Mouse (Mus musculus) monocyte, adult 5-6 weeks (primary cell): ENCODE measurements around the gene Klhdc4. TPM values are rescaled to one million over a fixed set of nuclear protein-coding genes. Genes with fewer than 3 reads are reported as not detected.

Experiments used
- ATAC-seq: fragments of 153-309, 156-312 bp; replicated peaks from 2 replicates; pipeline ENCODE4 v1.8.0; 2017; ENCODE audit warnings: mild to moderate bottlenecking; ENCODE audit not compliant: low TSS enrichment, insufficient number of reproducible peaks, severe bottlenecking, poor library complexity, low FRiP score
- total RNA-seq: library from RNA; stranded (forward); fragments of 200-1000, 200-491, 200-594 nt; gene quantifications from 3 replicates; pipeline ENCODE4 v1.2.3, GENCODE M21; 2017

Gene Klhdc4
- total RNA-seq, result 32.3 to 53.1 TPM (median 45.2 TPM) in 3 replicates

DNA sequence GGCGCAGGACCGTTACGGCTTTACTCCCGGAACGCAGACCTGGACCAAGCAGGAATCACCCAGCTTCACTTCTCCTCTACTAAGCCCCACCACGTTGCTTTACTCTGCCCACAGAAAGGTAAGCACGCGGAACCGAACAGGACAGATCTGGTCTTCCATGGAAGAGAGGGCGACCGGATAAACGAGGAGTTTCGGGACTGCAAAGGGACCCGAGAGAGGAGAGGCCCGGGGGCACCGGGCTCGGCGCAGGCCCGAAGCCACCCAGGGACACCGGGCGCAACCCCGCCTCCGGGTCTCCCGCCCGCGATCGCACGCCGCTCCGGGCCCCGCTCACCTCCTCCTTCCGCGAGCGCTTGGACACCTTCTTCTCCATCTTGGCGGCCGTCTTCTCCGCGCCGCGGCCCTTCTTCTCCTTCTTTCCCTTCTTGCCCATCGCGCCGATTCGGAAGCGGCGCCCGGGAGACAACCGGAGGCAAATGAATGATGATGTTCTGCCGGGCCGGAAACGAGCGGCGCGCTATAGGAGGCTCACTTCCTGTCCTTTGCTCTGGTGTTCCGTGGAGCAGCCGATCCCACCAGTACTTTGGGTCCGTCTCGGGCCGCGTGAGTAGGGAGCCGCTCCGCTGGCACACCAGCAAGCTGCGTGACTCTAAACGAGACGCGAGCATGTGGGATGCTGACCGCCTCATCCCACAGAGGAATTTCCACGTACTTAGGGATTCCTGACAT is at the start of gene Klhdc4:
TSS of gene Klhdc4 (minus strand) at position 522 of the 729 bp plus-strand sequence.
- ATAC-seq, result peak; percentile 100

DNA sequence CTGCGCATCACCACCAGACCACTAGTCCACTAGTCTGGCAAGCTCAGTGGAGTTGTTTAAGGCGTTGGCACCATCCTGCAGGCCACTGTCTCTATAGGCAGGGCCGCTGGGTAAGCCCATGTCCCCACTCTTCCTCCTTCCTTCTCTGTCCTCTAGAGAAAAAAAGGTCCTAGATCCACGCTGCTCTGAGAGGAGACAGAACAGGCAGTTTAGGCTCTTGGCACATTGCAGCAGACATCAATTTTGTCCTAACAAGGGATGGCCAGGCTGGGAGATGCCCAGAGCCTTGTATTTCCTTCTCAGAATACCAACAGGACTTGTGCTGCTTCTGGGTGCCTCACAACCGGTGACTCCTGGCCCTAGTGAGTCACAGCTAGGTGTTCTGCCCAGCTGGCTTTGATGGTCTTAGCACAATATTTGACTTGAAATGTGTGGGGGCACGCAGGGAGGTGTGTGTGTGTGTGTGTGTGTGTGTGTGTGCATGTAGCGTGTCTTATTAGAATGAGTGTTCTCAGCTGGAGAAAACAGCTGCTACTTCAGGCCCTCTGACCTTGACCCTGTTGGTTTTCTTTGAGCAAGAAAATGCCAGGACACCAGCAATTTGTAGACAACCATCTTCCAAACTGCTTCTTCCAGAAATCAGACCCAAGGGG is 48.6 kb upstream of the Klhdc4 start:
- no peak for ATAC-seq

DNA sequence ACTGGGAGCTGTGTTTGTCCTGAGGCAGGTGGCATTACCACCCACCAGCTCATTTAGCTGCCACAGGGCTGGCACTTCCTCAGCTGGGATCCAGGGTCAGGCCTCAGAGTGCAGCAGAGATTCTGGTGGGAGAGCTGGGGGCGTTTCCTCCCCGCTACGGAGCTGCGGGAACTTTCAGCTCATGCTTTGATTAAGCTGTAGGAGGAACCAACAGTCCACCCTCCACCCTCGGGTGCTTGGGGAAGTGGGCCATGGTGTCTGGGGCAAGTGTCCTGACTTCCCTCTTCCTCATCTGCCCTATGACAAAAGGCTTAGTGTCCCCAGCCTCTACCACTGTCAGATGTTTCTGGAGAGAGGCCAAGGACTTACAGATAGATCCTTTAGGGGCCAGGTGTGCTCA is 47.8 kb upstream of the Klhdc4 start:
- peak; percentile 88 for ATAC-seq

DNA sequence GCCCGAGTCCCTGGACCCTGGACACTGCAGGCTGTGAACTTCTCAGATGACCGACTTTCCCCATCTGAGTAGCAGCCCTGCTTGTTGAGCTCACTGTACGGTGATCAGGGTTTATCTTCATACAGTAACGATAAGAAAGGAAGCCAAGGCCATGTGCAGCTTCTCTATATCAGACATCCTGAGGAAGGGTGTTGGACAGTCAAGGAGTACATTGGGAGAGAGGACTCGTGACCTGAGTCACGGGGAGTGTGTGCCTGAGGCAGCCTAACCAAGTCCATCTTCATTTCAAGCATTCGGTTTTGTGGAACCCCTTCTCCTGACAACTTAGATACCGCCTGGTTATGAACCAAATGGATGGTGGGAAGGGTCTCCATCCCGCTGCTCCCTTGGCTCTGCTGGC is 46.1 kb upstream of the Klhdc4 start:
- ATAC-seq, result no peak

DNA sequence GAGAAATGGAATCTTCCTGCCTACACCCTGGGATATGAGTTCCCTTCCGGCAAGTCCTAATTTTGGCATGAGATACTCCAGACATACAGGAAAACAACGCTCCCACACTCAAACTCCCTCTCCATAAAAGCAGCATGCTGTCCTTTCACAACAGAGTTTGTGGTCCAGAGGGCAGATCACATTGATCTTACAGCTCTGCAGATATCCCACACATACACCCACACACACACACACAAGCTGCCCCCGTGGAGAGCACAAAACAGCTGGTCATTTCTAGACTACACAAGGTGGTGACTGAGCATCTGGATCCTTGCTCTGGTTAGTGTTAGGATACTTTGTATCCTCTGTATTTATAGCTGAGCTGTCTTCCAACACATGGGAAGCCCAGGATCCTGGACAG is 45.7 kb upstream of the Klhdc4 start:
- ATAC-seq, result no peak

DNA sequence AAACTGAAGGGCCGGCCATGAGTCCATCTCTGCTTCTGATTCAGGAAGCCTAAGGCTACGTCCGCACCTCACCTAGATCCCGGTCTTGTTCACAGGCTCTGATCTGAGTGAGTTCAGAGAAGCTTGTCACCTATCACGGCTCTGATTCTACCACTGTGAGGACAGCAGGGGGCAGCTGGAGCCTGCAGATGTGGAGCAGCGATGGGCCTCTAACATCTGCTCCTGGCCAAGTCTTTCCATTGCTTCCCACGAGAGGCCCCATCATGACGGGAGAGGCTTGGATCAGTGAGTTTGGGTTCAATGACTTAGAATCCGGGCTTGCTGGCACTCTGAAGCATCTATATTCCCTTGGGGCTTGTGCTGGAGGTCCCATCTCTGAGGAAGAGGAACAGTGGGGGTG is 44.7 kb upstream of the Klhdc4 start:
- no peak for ATAC-seq

DNA sequence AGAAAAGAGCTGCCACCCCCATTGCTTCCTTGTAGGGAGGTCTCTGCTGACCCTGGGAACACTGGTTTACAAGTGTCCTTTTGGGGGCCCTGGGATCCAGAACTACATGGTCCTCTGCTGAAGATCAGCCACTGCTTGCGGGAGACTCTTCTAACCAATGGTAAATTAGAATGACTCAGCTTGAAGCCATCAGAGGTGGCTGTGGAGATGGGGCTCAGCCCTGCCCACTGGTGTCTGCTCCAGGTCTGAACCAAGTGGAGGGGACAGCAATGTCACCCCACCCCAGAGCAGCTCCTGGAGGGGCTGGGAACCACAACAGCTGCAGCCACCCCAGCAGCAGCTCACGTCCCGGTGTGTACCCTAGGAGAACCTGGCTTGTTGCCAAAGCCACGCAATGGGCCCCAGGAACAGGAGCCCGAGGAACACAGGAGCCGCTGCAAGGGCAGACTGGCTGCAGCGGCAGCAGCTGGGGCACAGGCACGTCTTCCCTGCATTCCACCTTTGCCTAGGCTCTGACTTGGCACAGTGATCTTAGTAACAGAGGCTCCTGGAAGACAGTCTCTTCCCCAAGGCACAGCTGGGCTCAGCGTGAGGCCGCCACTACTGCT is 42.6 kb upstream of the Klhdc4 start:
- no peak for ATAC-seq

DNA sequence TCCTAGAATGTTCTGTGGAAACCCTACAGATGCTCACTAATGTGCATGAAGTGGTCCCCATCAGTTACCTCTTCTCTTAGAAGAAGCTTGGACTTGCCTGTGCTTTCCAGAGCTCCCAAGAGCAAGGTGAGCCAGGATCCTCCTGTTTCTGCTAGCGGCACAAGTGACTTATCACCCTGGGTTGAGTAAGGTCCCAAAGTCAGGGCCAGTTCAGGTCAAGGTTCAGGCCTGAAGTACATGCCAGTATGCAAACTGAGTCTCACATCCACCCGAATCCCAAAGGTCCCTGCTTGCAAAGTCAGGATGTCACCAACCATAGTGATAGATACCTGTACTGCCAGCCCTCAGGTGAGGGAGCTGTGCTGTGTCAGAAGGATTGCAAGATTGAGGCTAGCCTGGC is 40.8 kb upstream of the Klhdc4 start:
- ATAC-seq, result no peak

DNA sequence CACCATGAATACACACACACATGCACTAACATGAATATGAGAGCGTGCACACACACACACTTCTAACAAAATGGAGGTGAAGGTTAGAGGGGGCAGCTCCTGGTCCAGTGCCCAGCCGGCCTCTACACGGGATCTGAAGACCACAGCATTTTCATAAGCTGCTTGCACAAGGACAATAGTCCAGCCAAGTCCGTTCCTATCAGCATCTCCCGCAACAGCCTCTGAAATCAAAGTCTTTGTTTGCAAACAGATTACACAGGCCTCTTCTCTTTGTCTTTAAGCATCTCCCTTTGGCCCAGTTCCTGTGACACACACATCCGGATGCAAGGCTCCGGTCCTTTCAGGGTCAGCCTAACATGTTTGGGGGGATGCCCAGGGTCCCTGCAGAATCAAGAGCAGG is 39.5 kb upstream of the Klhdc4 start:
- ATAC-seq, result no peak

DNA sequence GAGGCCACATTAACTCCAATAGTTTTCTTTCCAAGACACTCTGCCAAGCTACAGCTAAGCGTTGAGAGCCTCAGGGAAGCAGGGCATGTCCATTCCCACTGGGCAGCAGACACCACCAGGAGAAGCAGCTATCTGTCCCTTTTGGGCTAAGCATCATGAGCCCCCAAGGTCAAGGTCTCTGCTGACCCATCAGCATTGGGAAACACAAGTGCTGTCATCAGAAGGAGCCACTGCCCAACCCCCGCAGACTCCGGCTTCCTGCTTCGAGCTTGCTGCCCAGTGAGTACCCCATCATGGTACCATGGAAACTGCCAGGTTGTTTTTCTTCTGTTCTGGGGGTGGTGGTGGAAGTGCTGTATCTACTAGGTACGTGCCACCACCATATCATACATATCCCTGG is 38.8 kb upstream of the Klhdc4 start:
- ATAC-seq, result no peak

DNA sequence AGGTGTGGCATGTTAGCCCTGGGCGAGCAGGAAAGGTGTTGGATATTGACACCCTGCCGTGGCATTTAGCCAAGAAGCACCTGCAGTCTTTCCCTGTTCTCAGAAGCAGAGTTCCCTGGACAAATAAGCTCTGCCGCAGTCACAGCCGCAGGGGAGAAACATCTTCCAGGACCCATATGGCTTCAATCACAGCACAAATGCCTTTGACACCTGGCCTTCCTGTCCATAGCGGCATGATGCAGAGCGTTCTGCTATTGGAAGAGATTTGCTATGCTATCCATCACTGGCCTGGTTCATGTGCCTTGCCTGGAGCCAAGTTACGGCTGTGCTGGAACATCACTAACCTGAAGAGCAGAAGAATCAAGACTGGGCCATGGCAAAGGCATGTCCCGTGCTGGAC is 36.0 kb upstream of the Klhdc4 start:
- ATAC-seq, result no peak

DNA sequence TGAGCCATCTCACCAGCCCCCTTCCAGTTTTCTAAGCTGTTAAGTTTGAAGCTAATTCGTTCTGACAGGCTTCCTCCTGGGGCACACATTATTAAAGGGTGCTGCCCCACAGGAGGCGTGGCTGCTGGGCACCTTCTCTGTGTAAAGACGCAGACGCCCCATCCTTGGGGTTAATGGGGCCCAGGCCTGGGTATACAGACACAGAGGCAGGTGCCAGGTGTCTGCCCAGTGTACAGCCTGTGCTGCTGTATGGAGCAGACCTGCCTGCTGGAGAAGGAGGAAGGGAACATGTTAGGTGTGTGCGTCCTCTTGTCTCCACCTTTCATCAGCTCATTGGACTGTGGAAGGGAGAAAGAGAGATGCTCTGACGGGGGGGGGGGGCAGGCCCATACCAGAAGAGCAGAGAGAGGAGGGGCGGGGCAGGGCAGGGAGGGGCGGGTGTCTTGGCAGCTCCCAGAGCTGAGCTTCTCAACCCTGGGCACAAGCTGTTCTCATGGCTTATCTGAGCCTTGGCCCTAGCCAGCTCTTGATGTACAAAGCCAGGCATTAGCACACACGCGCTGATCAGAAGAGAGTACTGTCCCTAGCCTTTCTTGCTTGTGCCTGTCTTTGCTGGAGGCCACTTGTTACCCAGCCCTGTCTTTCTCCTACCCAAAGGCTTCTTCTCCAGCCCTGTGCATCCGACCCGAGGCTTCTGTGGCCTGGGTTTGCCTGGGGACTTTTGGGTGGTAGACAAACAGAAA is 32.6 kb upstream of the Klhdc4 start:
- ATAC-seq, result no peak

DNA sequence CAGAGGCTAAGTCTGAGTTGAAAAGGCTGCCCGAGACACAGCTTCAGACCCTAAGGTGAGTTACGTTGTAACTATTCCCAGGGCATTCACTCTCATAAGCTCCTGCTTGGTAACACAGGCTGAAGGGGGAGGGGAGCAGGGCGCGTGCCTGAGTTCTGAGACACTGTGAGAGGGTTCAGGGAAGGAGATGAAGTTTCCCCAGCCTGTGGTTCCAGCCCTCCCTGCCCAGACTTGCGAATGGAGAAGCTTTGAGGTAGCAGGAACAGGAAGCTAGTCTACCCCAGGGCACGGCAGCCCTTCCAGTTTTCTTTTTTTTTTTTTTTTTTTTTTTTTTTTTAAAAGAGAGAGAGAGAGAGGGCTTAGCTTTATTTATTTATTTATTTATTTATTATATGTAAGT is 31.9 kb upstream of the Klhdc4 start:
- 0 out of 2 replicates have a peak, but pooled peaks have one; percentile 66 for ATAC-seq

DNA sequence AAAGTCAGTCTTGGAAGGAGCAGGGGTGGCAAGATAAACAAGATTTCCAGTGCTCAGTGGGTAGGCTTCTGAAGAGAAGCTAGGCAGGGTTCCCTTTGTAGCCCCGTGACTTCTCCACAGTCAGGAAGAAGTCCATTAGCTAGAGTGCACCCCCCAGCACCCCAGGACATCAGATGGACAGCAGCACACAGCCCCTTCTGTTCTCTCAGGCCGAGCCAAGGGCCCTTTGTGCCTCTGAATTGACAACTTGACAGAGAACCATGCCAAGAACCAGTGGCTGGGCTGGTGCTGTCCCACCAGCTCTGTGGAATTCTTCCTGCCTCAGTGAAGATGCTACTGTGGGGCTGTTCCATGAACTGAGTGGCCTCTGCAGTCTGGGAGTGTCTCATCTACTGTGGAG is 28.4 kb upstream of the Klhdc4 start:
- no peak for ATAC-seq

DNA sequence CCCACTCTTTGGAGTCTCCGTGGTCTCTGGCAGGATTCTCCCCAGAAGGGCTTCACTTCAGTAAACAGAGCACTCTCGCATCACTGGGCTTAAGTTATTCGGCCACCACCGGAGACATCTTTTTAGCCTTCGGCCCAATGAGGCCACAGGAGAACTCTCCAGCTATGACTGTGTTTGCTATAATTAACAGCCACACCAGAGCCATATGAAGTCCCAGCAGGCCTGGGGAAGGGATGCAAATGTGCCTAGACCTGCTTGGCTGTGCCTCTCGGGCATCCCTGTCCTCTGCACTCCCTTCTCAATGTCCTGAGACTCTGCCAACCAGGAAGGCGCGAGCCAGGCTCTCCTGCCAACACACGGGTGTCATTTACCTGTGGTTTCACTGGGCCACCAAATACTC is 28.0 kb upstream of the Klhdc4 start:
- no peak for ATAC-seq

DNA sequence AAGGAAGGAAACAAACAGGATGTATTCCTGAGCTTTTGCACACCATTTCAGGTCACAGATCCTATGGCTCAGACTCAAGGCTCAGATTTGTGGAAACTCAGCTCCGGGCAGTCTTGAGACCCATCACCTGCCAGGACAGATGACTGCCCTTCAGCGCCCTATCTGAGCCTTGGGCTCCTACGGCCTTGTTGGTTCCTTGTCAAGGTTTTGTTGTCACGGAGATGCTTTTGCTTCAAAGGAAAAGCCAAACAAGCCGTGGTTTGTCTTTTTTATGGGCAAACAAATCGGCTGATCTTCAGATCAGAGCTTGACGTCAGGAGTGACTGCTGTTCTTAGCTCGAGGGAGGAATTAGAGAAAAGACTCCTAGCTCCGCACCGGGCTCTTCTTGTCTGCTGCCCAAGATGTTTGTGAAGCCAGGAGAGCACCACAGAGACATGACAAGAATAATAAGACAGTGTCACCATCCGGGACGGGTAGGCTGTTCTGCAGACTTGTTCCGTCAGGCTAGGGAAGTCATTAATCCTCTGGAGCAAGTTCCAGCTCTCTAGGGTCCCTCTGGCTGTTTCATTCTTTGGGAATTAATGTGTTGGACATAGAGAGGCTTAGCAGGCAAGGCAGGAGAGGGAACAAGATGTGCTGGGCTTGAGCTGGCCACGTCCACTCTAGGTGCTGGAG is 26.8 kb upstream of the Klhdc4 start:
- ATAC-seq, result no peak

DNA sequence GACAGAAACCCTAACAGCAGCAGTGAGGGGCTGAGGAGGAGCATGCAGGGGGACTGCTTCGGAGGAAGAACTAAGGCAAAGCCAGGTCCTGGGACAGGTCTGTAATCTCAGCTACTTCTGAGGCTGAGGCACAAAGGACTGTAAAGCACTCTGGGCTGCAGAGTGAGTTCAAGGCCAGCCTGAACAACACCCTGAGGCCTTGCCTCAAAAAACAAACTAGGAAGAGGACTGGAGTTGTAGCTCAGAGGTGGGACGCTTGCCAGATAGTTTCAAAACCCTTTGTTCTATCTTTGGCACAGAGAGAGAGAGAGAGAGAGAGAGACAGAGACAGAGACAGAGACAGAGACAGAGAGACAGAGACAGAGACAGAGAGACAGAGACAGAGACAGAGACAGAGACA is 24.2 kb upstream of the Klhdc4 start:
- ATAC-seq, result no peak

DNA sequence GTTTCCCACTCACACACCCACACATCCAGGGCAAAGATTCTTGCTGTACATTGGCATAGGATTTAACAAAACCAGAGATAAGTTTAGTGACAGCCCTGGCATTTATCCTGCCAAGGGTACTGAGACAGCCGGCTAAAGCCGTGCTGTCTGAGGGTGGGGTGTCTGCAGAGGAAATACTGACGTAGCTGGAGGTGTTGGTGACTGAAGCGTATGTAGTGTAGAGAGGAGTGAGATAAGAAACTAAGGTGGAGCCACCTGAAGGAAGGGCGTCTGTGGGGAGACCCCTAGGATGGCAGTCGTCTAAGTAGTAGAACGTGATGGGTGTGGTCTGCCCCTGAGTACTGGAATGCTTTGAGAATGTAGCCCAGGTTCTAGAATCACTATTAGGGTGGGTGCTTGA is 23.1 kb upstream of the Klhdc4 start:
- no peak for ATAC-seq

DNA sequence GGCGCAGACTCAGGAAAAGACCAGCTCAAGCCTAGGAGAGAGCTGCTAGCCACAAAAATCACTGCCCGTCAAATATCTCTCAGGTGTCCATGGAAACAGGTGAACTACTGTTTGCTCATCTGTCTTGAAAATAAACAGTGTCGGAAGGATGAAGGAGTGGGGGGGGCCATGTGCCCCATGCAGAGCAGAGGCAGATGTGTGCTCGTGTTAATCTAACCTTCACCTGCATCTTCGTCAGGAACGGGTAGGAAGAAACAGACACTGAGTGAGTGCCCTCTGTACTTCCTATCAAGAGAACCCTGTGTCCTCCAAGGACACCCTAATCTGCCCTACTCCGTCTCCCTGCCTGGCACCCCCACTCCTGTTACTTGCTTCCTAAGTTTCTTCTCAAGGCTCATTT is 22.3 kb upstream of the Klhdc4 start:
- ATAC-seq, result no peak
